Comparison of ENCODE assay signal across 8 mouse cellular contexts in genomic region chr1:21411331-21412196, GRCm38 (mm10). TPM values are rescaled to one million over a fixed set of nuclear protein-coding genes. Genes with fewer than 3 reads are reported as not detected.
A peak's percentile ranks its signal among the peaks of the same experiment; 100 is the strongest.
DNase-seq lines count a peak whose midpoint lies in the region; ATAC-seq and TF ChIP-seq lines count a peak whose summit lies in the region.

No protein-coding gene starts in this region.

- WGBS in spleen, adult 2 months = 73% methylated on average over 18 of the region's 18 CpGs

- ATAC-seq in megakaryocyte-erythroid progenitor cell, adult 5-6 weeks (replicated peaks; ENCODE audit: low FRiP score, low TSS enrichment, poor library complexity, severe bottlenecking) = peak; percentile 75

- no peaks in the 10 kb centered on the region for H3K4me1 ChIP-seq in spleen, adult 2 months (ENCODE audit: control insufficient read depth, insufficient read depth, insufficient read length)

- H3K36me3 ChIP-seq in spleen, adult 2 months (ENCODE audit: control insufficient read depth, insufficient read depth, low read length) = no peaks in the 10 kb centered on the region

- DNase-seq in spleen, adult 2 months (ENCODE audit: low read depth in 1 of 2, low spot score in 2 of 2) = peak in 1 of 2 experiments; percentile 11
- no peak for DNase-seq in spleen, postnatal 10 days (ENCODE audit: low spot score in 2 of 2)
- DNase-seq in cerebellum, postnatal 10 days = peak; percentile 98
- DNase-seq in frontal cortex, postnatal 14 days (ENCODE audit: low spot score in 2 of 2) = peak; percentile 68 to 76
- peak; percentile 76 for DNase-seq in induced T-regulatory cell, adult 2 months (ENCODE audit: low read depth)
- DNase-seq in layer of hippocampus, postnatal 36 days = peak; percentile 74 to 76
- peak; percentile 75 for DNase-seq in right cerebral cortex, postnatal 14 days

- H3K27me3 ChIP-seq in spleen, adult 2 months (ENCODE audit: control insufficient read depth, insufficient read depth, low read length) = no peaks in the 10 kb centered on the region

- TF ChIP-seq CTCF in spleen, adult 2 months (IDR thresholded peaks at IDR 0.05; ENCODE audit: extremely low read depth, insufficient read depth, insufficient read length, insufficient replicate concordance) = peak; percentile 37; the same call in 1 of the 2 replicates

- no peak for TF ChIP-seq POLR2A in spleen, adult 2 months (IDR thresholded peaks at IDR 0.05; ENCODE audit: low read depth, low read length)

- no peak overlapping the region for H3K4me3 ChIP-seq in spleen, adult 2 months (ENCODE audit: extremely low read depth, insufficient read depth, insufficient read length)

- H3K27ac ChIP-seq in spleen, adult 2 months (ENCODE audit: insufficient read depth, low read length) = no peak overlapping the region

RNA-seq across cellular contexts. Expression of gene Khdc1b, which starts 28.2 kb away (rescaled TPM):
- 0.04 TPM in 2 replicates for polyA plus RNA-seq in spleen, adult 2 months (2012; rRNA removed)
- not detected for total RNA-seq in layer of hippocampus, postnatal 36 days (2021)
- not detected in 2 replicates for total RNA-seq in megakaryocyte-erythroid progenitor cell, adult 5-6 weeks (2014; fragmentation: Nextera tagmentation)
- not detected in 2 replicates for total RNA-seq in megakaryocyte-erythroid progenitor cell, adult 5-6 weeks (2017)

RNA-seq across cellular contexts. Expression of gene Khdc1c, which starts 43.4 kb away (rescaled TPM):
- not detected in 2 replicates for polyA plus RNA-seq in spleen, adult 2 months (2012; rRNA removed)
- total RNA-seq in layer of hippocampus, postnatal 36 days (2021) = not detected
- total RNA-seq in megakaryocyte-erythroid progenitor cell, adult 5-6 weeks (2014; fragmentation: Nextera tagmentation) = not detected in 2 replicates
- total RNA-seq in megakaryocyte-erythroid progenitor cell, adult 5-6 weeks (2017) = 1.2 TPM in 1 of 2 replicates, not detected in the other

Comparison
In these comparisons a context has a peak if more than half of its experiments do, and no peak if none do; other contexts are left out.
1. DNase-seq: peak in cerebellum, postnatal 10 days (2 of 2), frontal cortex, postnatal 14 days (2 of 2), induced T-regulatory cell, adult 2 months (single experiment), layer of hippocampus, postnatal 36 days (2 of 2) and right cerebral cortex, postnatal 14 days (single experiment); none in spleen, postnatal 10 days (0 of 2).